Mouse (Mus musculus) hindbrain, postnatal 0 days (tissue): ENCODE measurements around the gene Clybl. TPM values are rescaled to one million over a fixed set of nuclear protein-coding genes. Genes with fewer than 3 reads are reported as not detected.

ENCODE experiments used
- ATAC-seq: fragments of 200-750 bp; cut with Nextera tagmentation; 2 replicates; pipeline ENCODE4 v1.8.0; 2017; ENCODE audit warnings: mild to moderate bottlenecking, moderate TSS enrichment, moderate library complexity
- DNase-seq: peaks from one replicate; pipeline ENCODE4 v3.0.0-alpha.2; 2015; ENCODE audit warnings: low spot score
- H3K27ac ChIP-seq: fragments of 300-500 bp; sonication (generic); 2 replicates; pipeline ENCODE4 v1.5.1; 2014; ENCODE audit warnings: mild to moderate bottlenecking
- H3K27me3 ChIP-seq: fragments of 300-500 bp; sonication (generic); 2 replicates; pipeline ENCODE4 v1.6.1; 2014; ENCODE audit warnings: low read length, mixed read lengths; ENCODE audit not compliant: insufficient read depth
- H3K36me3 ChIP-seq: fragments of 300-500 bp; sonication (generic); 2 replicates; pipeline ENCODE4 v1.6.1; 2014; ENCODE audit warnings: low read length, mixed read lengths; ENCODE audit not compliant: insufficient read depth
- H3K4me1 ChIP-seq: fragments of 300-500 bp; sonication (generic); 2 replicates; pipeline ENCODE4 v1.6.1; 2014; ENCODE audit warnings: antibody characterized with exemption, low read length, mixed read lengths; ENCODE audit not compliant: insufficient read depth
- H3K4me2 ChIP-seq: fragments of 300-500 bp; sonication (generic); 2 replicates; pipeline ENCODE4 v1.6.1; 2014; ENCODE audit warnings: low read depth, mild to moderate bottlenecking, low read length, moderate library complexity, mixed read lengths
- H3K4me3 ChIP-seq: fragments of 300-500 bp; sonication (generic); 2 replicates; pipeline ENCODE4 v1.5.1; 2014; ENCODE audit warnings: low read length
- H3K9ac ChIP-seq: fragments of 300-500 bp; sonication (generic); replicated peaks from 2 replicates; pipeline ENCODE4 v1.6.1; 2014; ENCODE audit warnings: mild to moderate bottlenecking, low read length, moderate library complexity, mixed read lengths
- H3K9me3 ChIP-seq: fragments of 300-500 bp; sonication (generic); 2 replicates; pipeline ENCODE4 v1.6.1; 2016; ENCODE audit warnings: low read length, mixed read lengths
- CTCF ChIP-seq: IDR thresholded peaks from 2 replicates; pipeline ENCODE4 v1.5.1; 2016; ENCODE audit warnings: antibody characterized with exemption, control low read depth, low read depth
- WGBS: fragments of 180-500 bp; shearing (Covaris S2); extraction: QIAGEN DNeasy Blood & Tissue Kit; methylation state at CpG from one replicate; pipeline ENCODE4 v1.1.7; 2014; 5-methylcytosine and 5-hydroxymethylcytosine counted together
- polyA plus RNA-seq: library from polyadenylated mRNA; unstranded; fragments of >200 nt; fragmentation: Nextera tagmentation; extraction: Ambion mirVana; gene quantifications from 2 replicates; pipeline ENCODE4 v1.2.1, GENCODE M21; 2015
- total RNA-seq: library from RNA; depleted of rRNA; stranded (reverse); fragments of >200 nt; gene quantifications from 2 replicates; pipeline ENCODE4 v1.2.3, GENCODE M21; 2014

Gene Clybl
- total and polyA plus RNA-seq, 2 experiments from 2014 or later, result 13.3 to 26.7 TPM

DNA sequence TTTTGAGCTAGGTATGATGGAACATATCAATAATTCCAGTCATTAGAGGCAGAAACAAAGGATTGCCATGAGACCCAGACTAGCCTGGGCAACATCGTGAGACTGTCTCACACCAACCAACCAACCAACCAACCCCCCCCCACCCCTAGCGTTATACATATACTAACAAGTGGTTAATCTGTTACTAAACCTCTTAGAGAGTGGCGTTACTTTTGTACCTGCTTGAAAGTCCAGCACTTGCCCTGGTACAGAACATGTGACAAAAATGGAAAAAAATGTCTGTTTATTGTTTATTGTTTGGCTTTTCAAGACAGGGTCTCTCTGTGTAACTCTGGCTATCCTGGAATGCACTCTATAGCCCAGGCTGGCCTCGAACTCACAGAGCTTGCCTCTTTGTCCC, 35.7 kb downstream of the Clybl start:
- ATAC-seq, result no peak
- no peak overlapping the region for H3K27ac ChIP-seq

DNA sequence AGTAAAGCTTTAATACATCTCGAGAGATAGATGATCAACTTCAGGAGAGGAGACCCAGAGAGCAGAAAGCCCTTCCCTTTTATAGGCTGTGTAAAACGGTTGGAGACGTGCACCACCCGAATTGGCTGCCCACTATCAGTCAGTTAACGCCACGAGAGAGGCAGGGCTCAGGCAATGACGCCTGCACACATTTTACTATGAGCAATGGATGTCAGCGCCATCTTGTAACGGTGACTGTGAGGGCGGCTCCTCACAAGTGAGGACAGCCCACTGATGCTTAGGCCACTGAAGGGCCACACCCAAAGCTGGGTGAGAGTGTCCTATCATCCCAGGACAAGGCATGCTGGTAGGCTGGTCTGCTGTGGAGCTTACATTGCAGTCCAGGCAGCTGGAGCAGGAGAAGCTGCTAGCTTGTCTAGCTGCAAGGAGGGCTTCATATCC, 41.5 kb downstream of the Clybl start:
- no peak overlapping the region for H3K4me2 ChIP-seq
- no peak for ATAC-seq

More for the DNA sequence above, 35.7 kb downstream of the Clybl start:
- H3K27me3 ChIP-seq, result no peaks in the 10 kb centered on the region
- H3K36me3 ChIP-seq, result no peaks in the 10 kb centered on the region
- no peak for DNase-seq
- H3K4me2 ChIP-seq, result no peak overlapping the region
- no peak for TF ChIP-seq CTCF
- H3K9ac ChIP-seq, result no peak overlapping the region
- WGBS, result 94% methylated on average over 4 of the region's 4 CpGs
- no peak overlapping the region for H3K4me3 ChIP-seq
- no peaks in the 10 kb centered on the region for H3K4me1 ChIP-seq
- no peaks in the 10 kb centered on the region for H3K9me3 ChIP-seq

DNA sequence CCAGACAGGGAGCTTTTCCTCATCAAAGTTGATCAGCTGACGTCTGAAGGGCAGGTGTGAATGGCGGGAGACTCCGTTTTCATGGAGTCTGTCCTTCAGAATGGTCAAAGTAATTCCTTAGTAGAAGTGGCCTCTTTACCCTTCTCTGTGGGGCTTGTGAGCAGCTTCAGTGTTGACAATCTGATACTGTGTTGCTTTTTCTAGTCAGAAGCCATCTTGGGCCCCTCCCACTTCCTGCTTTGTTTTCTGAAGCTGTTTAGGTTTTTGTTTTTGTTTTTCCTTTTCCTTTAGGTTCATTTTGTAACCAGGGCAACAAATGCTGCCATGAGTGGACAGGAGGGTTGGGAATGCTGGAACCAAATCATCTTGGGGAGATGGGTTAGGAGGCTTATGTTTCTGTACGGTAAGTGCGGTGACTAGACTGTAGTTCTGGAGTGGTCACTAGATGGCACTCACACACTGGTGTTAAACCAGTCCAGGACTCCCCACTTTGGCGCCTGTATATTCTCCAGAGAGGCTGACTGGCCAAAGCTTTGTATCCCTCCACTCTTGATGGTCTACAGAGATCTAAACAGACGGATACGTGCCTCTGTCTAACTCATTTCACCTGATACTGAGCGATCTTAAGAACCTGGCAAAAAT, 42.1 kb downstream of the Clybl start:
- H3K4me1 ChIP-seq, result no peaks in the 10 kb centered on the region
- peak overlapping the region; percentile 34 for H3K4me2 ChIP-seq
- H3K9ac ChIP-seq, result no peak overlapping the region
- 26% methylated on average over 9 of the region's 9 CpGs for WGBS
- H3K27ac ChIP-seq, result peak overlapping the region; percentile 67; the same call in 1 of the 2 replicates
- TF ChIP-seq CTCF, result peak; percentile 89
- DNase-seq (peak; percentile 96), ATAC-seq (peak; percentile 92)
- H3K4me3 ChIP-seq, result no peak overlapping the region
- H3K36me3 ChIP-seq, result no peaks in the 10 kb centered on the region
- peaks cover 7% of the 10 kb centered on the region; the same call in 1 of the 2 replicates for H3K27me3 ChIP-seq
- no peaks in the 10 kb centered on the region for H3K9me3 ChIP-seq

More for the DNA sequence above, 41.5 kb downstream of the Clybl start:
- Histone ChIP-seq H3K9me3 (no peaks in the 10 kb centered on the region), H3K4me1 (no peaks in the 10 kb centered on the region), H3K4me3 (no peak overlapping the region), H3K9ac (no peak overlapping the region), H3K27ac (no peak overlapping the region), H3K27me3 (peaks cover 7% of the 10 kb centered on the region; the same call in 1 of the 2 replicates), H3K36me3 (no peaks in the 10 kb centered on the region)
- no peak for DNase-seq
- WGBS, result 81% methylated on average over 10 of the region's 10 CpGs
- no peak for TF ChIP-seq CTCF

DNA sequence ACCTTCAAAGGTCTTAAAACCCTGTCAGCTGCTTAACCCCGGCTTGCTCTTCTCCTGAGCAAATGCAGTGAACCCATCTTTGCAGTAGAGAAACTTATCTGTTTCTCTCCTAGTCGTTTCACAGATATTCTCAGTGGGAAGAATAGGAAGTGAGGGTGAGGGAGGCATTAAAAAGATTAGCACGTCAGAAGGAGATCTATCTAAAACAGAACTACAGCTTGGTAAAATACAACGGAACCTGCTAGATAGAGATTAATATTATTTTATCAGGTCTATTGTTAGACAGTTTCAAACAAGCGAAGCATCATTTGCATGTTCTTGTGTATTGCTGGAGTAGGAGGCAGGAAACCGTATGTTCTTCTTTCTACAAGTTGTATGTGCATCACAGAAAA, 42.6 kb downstream of the Clybl start:
- Histone ChIP-seq H3K4me3 (no peak overlapping the region), H3K4me1 (no peaks in the 10 kb centered on the region), H3K4me2 (peak overlapping the region; percentile 34), H3K27me3 (peaks cover 9% of the 10 kb centered on the region), H3K9ac (no peak overlapping the region; the same call in 1 of the 2 replicates), H3K27ac (peak overlapping the region; percentile 67), H3K9me3 (no peaks in the 10 kb centered on the region), H3K36me3 (no peaks in the 10 kb centered on the region)
- ATAC-seq (no peak; the same call in 1 of the 2 replicates), DNase-seq (no peak)
- 34% methylated on average over 6 of the region's 6 CpGs for WGBS
- no peak for TF ChIP-seq CTCF

DNA sequence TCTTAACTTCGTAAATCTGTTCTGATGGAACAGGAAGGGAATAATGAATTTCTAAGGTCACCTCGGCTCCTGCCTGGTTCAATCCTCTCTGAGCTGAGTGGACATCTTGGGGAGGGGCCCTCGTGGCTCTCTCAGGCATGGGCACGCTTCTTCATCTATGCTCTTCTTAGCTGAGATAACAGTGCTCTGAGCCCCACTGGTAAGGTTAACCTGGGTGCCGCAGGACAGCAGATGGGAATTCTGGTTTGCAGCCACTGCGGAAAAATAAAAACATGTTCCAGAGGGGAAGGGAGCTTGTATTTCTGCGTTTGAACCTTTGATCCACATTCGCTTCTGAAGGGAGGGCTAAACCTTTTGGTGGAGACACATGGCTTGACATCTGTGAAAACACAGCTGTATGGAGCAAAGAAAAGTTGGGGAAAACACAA, 43.0 kb downstream of the Clybl start:
- H3K4me2 ChIP-seq, result peak overlapping the region; percentile 34
- WGBS, result 35% methylated on average over 8 of the region's 8 CpGs
- no peaks in the 10 kb centered on the region for H3K4me1 ChIP-seq
- H3K9ac ChIP-seq, result no peak overlapping the region; the same call in 1 of the 2 replicates
- DNase-seq (peak; percentile 15), ATAC-seq (no peak)
- peaks cover 13% of the 10 kb centered on the region for H3K27me3 ChIP-seq
- no peak overlapping the region for H3K4me3 ChIP-seq
- TF ChIP-seq CTCF, result no peak
- H3K36me3 ChIP-seq, result no peaks in the 10 kb centered on the region
- no peaks in the 10 kb centered on the region for H3K9me3 ChIP-seq
- H3K27ac ChIP-seq, result peak overlapping the region; percentile 67

DNA sequence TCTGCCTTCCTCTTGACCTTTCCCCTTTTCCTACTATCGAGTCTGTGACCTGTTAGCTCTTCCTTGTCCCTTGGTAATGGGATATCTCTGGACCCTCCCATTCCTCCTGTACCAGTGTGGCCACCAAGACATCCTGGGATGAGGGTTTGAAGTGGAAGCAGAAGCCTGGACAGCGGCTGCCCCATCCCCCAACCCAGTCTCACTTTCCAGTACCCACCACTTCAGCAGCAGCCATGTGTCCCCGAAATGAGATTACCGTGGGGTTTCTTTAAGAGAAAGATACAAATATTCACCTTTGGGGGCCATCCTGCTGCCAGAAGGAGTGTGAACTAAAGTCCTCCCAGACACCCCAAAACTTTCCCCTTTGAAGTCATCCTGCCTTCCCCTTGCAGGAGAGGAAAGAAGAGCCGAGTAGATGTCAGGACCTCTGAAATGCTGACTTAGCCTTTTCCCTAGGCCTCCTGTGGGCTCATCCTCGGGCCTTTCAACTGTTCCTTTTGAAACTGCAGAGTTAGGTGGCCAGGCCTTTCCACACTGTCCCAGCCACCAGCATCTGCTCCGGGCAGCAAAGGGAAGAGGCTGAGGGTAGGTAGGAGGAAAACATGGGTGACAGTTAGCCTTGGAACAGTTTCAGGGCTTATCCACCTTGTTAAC, 44.1 kb downstream of the Clybl start:
- Histone ChIP-seq H3K27me3 (peaks cover 14% of the 10 kb centered on the region), H3K9ac (peak overlapping the region; percentile 41; the same call in 1 of the 2 replicates), H3K36me3 (no peaks in the 10 kb centered on the region), H3K4me3 (no peak overlapping the region), H3K4me1 (no peaks in the 10 kb centered on the region), H3K4me2 (peak overlapping the region; percentile 34), H3K27ac (peak overlapping the region; percentile 75), H3K9me3 (no peaks in the 10 kb centered on the region)
- WGBS, result 21% methylated on average over 7 of the region's 7 CpGs
- no peak for TF ChIP-seq CTCF
- ATAC-seq, result no peak
- DNase-seq, result no peak
